In the genomic region with DNA sequence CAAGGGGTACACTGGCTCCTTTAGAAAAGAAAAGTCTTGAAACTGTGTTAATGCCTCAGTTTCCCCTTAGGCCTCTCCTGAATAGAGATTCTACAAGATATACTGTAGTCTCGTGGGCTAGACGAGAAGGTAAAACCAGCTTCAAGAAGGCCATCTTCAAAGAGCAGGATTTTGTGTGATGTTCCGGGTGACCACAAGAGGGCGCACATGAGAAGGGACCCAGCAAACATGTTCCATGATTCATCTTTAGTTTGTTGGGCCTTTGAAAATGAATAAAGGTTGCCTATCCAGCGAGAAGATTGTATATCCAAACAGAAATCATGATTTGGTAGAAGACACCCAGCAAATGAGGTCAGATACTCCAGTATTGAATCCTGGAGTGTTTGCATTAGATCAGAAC, we compare ENCODE assay signal across 8 mouse cellular contexts. TPM values are rescaled to one million over a fixed set of nuclear protein-coding genes. Genes with fewer than 3 reads are reported as not detected.
DNase-seq lines count a peak whose midpoint lies in the region; ATAC-seq lines count a peak whose summit lies in the region.

No protein-coding gene starts in this region.

- intact Hi-C loops in left cerebral cortex, postnatal 25 days (cut with DNase I) = loop anchor here (5.0 kb wide), 1 partner anchor 177 kb away; no protein-coding TSS in a partner anchor

- DNase-seq in layer of hippocampus, adult 18-20 months (ENCODE audit: low spot score in 2 of 2) = peak; percentile 27 to 57
- no peak for DNase-seq in layer of hippocampus, adult 9-10 months (ENCODE audit: low spot score)
- peak; percentile 62 for DNase-seq in MN1 (ENCODE audit: low spot score)
- peak; percentile 27 for DNase-seq in cerebellum, adult 8-10 months
- peak; percentile 35 to 56 for DNase-seq in left cerebral cortex, postnatal 25 days (ENCODE audit: low spot score in 2 of 2)
- DNase-seq in thymus, postnatal 36 days = peak; percentile 34 to 48

- peak; percentile 82 for ATAC-seq in granulocyte monocyte progenitor cell, adult 5-6 weeks (replicated peaks; ENCODE audit: poor library complexity, severe bottlenecking)
- ATAC-seq in neutrophil, adult 5-6 weeks (ENCODE audit: extremely low read depth, insufficient number of reproducible peaks, low FRiP score, poor library complexity, severe bottlenecking) = peak; percentile 55; the same call in 1 of the 2 replicates

RNA-seq across cellular contexts. Expression of gene Helb, which starts 48.4 kb away (rescaled TPM):
- total RNA-seq in layer of hippocampus, adult 18-20 months (2021) = 1 to 10 TPM; 3.7 to 3.8 TPM
- total RNA-seq in granulocyte monocyte progenitor cell, adult 5-6 weeks (2014; fragmentation: Nextera tagmentation) = 29.5 and 32.7 TPM in 2 replicates
- total RNA-seq in granulocyte monocyte progenitor cell, adult 5-6 weeks (2017) = 35.3 and 39.7 TPM in 2 replicates
- total RNA-seq in left cerebral cortex, postnatal 25 days (2021) = 1 to 10 TPM; 3.3 to 3.6 TPM
- total RNA-seq in neutrophil, adult 5-6 weeks (2017) = 38.2 and 39.3 TPM in 2 replicates
